Mouse (Mus musculus) G1E (cell line): ENCODE data around the gene Snap91.

ENCODE experiments used
- CTCF ChIP-seq: IDR thresholded peaks from 2 replicates; pipeline ENCODE4 v1.5.1; 2012; ENCODE audit warnings: low read depth, low read length, inconsistent platforms, mixed read lengths
- GATA1 ChIP-seq: IDR thresholded peaks from 2 replicates; pipeline ENCODE4 v1.6.1; 2012; ENCODE audit warnings: borderline replicate concordance, low read length, inconsistent platforms, mixed read lengths
- GATA2 ChIP-seq: IDR thresholded peaks from 2 replicates; pipeline ENCODE4 v1.6.1; 2012; ENCODE audit warnings: low read depth, low read length, inconsistent platforms, borderline replicate concordance
- POLR2AphosphoS5 ChIP-seq: IDR thresholded peaks from 2 replicates; pipeline ENCODE4 v1.6.1; 2012; ENCODE audit warnings: low read depth, low read length, inconsistent platforms; ENCODE audit not compliant: insufficient replicate concordance
- TAL1 ChIP-seq: conservative IDR thresholded peaks from 2 replicates; pipeline ENCODE4 v1.6.1; 2012; ENCODE audit warnings: low read depth, low read length, inconsistent platforms, mixed read lengths

- TF ChIP-seq CTCF (no peak), GATA2 (no peak), TAL1 (no peak), GATA1 (no peak), POLR2AphosphoS5 (no peak)
Observed at GRCm38 (mm10) chr9:86800600-86801163, 79.8 kb downstream of the Snap91 start.
